Mouse (Mus musculus): ENCODE measurements at regions not wholly inside any gene's neighbourhood (a gene's known extent, or its start where the extent isn't known, plus 50 kb on each side); places are given as distances from the start of the nearest gene placed in this dataset.

- H3K36me3 ChIP-seq (replicated peaks; ENCODE audit: low read length), result no peaks in the 10 kb centered on the region
- H3K9me3 ChIP-seq, result peaks cover 82% of the 10 kb centered on the region
- no peaks in the 10 kb centered on the region for H3K27me3 ChIP-seq (replicated peaks)
- no peak for TF ChIP-seq FLI1 (IDR thresholded peaks at IDR 0.05; ENCODE audit: low read length)
- no peak for TF ChIP-seq GATA1 (IDR thresholded peaks at IDR 0.05; ENCODE audit: borderline replicate concordance, low read length)
- no peaks in the 10 kb centered on the region for H3K4me1 ChIP-seq
- no peak overlapping the region for H3K4me3 ChIP-seq (replicated peaks)
These were observed 646.0 kb upstream of the 3110018I06Rik start for GRCm38 (mm10) chr12:106842396-106842795.

GRCm38 (mm10) chr12:106851666-106852065 lies 636.8 kb upstream of the 3110018I06Rik start:
- no peaks in the 10 kb centered on the region for H3K27me3 ChIP-seq (replicated peaks)
- TF ChIP-seq FLI1 (IDR thresholded peaks at IDR 0.05; ENCODE audit: low read length) (no peak), GATA1 (IDR thresholded peaks at IDR 0.05; ENCODE audit: borderline replicate concordance, low read length) (no peak)
- no peaks in the 10 kb centered on the region for H3K36me3 ChIP-seq (replicated peaks; ENCODE audit: low read length)
- H3K4me1 ChIP-seq, result no peaks in the 10 kb centered on the region
- peaks cover 67% of the 10 kb centered on the region for H3K9me3 ChIP-seq
- H3K4me3 ChIP-seq (replicated peaks), result no peak overlapping the region

DNA sequence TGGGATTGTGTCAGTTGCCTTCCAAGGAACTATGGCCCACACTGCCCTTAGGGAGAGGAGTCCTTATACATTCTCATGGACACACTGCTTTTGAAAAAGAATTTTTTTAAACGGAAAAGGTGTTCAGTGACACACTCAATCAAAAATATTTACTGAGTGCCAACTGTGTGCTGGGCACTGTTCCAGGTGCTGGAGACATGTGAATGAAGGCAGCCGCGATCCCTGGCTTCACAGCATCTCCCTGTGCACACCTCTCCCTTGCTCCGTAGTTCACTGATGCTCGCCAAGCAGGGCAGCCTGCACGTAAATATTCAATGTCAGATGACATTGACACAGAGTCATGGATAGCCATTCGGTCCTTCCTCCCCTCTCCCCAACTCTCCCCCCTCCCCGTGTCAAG lies 635.7 kb upstream of the 3110018I06Rik start:
- TF ChIP-seq GATA1 (IDR thresholded peaks at IDR 0.05; ENCODE audit: borderline replicate concordance, low read length), result no peak
- no peak for TF ChIP-seq FLI1 (IDR thresholded peaks at IDR 0.05; ENCODE audit: low read length)
- Histone ChIP-seq H3K27me3 (replicated peaks) (no peaks in the 10 kb centered on the region), H3K4me1 (no peaks in the 10 kb centered on the region), H3K4me3 (replicated peaks) (peak overlapping the region; percentile 46), H3K36me3 (replicated peaks; ENCODE audit: low read length) (no peaks in the 10 kb centered on the region), H3K9me3 (peaks cover 69% of the 10 kb centered on the region)

GRCm38 (mm10) chr12:106853711-106854240 lies 634.7 kb upstream of the 3110018I06Rik start:
- Histone ChIP-seq H3K27me3 (replicated peaks) (no peaks in the 10 kb centered on the region), H3K4me1 (no peaks in the 10 kb centered on the region), H3K9me3 (peaks cover 70% of the 10 kb centered on the region), H3K36me3 (replicated peaks; ENCODE audit: low read length) (no peaks in the 10 kb centered on the region), H3K4me3 (replicated peaks) (no peak overlapping the region)
- no peak for TF ChIP-seq GATA1 (IDR thresholded peaks at IDR 0.05; ENCODE audit: borderline replicate concordance, low read length)
- TF ChIP-seq FLI1 (IDR thresholded peaks at IDR 0.05; ENCODE audit: low read length), result no peak

GRCm38 (mm10) chr12:106855520-106855919 lies 632.9 kb upstream of the 3110018I06Rik start:
- peaks cover 67% of the 10 kb centered on the region for H3K9me3 ChIP-seq
- no peak overlapping the region for H3K4me3 ChIP-seq (replicated peaks)
- no peaks in the 10 kb centered on the region for H3K27me3 ChIP-seq (replicated peaks)
- TF ChIP-seq FLI1 (IDR thresholded peaks at IDR 0.05; ENCODE audit: low read length) (no peak), GATA1 (IDR thresholded peaks at IDR 0.05; ENCODE audit: borderline replicate concordance, low read length) (no peak)
- H3K36me3 ChIP-seq (replicated peaks; ENCODE audit: low read length), result no peaks in the 10 kb centered on the region
- no peaks in the 10 kb centered on the region for H3K4me1 ChIP-seq

DNA sequence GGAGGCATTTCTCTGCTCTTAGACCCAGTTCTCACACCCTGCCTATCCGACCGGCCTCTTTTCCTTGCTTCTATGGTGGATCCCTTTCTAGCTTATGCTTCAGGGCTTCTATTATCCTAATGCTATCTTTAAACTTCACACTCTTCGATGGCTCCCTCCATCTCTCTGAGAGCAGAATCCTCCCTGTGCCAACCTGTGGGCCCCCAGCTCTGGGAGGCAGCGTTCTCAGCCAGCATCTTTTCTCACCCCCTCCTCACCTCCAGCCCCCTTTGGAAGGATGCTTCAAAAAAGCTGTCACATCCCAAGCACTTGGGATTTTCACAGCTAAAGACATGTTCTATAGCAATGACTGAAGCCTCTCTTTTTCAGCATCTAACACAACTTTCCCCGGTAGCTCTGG lies 626.8 kb upstream of the 3110018I06Rik start:
- Histone ChIP-seq H3K36me3 (replicated peaks; ENCODE audit: low read length) (no peaks in the 10 kb centered on the region), H3K9me3 (peaks cover 75% of the 10 kb centered on the region), H3K4me3 (replicated peaks) (no peak overlapping the region), H3K4me1 (no peaks in the 10 kb centered on the region), H3K27me3 (replicated peaks) (no peaks in the 10 kb centered on the region)
- TF ChIP-seq GATA1 (IDR thresholded peaks at IDR 0.05; ENCODE audit: borderline replicate concordance, low read length), result no peak
- no peak for TF ChIP-seq FLI1 (IDR thresholded peaks at IDR 0.05; ENCODE audit: low read length)

GRCm38 (mm10) chr12:106864076-106864475 lies 624.4 kb upstream of the 3110018I06Rik start:
- TF ChIP-seq FLI1 (IDR thresholded peaks at IDR 0.05; ENCODE audit: low read length) (no peak), GATA1 (IDR thresholded peaks at IDR 0.05; ENCODE audit: borderline replicate concordance, low read length) (no peak)
- no peak overlapping the region for H3K4me3 ChIP-seq (replicated peaks)
- H3K4me1 ChIP-seq, result no peaks in the 10 kb centered on the region
- peaks cover 78% of the 10 kb centered on the region for H3K9me3 ChIP-seq
- no peaks in the 10 kb centered on the region for H3K36me3 ChIP-seq (replicated peaks; ENCODE audit: low read length)
- no peaks in the 10 kb centered on the region for H3K27me3 ChIP-seq (replicated peaks)

GRCm38 (mm10) chr12:106868036-106868435 lies 620.4 kb upstream of the 3110018I06Rik start:
- Histone ChIP-seq H3K9me3 (peaks cover 73% of the 10 kb centered on the region), H3K27me3 (replicated peaks) (no peaks in the 10 kb centered on the region)

GRCm38 (mm10) chr12:106871481-106871880 lies 617.0 kb upstream of the 3110018I06Rik start:
- Histone ChIP-seq H3K9me3 (peaks cover 68% of the 10 kb centered on the region), H3K36me3 (replicated peaks; ENCODE audit: low read length) (no peaks in the 10 kb centered on the region), H3K27me3 (replicated peaks) (no peaks in the 10 kb centered on the region), H3K4me3 (replicated peaks) (peak overlapping the region; percentile 35), H3K4me1 (no peaks in the 10 kb centered on the region)
- TF ChIP-seq GATA1 (IDR thresholded peaks at IDR 0.05; ENCODE audit: borderline replicate concordance, low read length) (no peak), FLI1 (IDR thresholded peaks at IDR 0.05; ENCODE audit: low read length) (no peak)

More at GRCm38 (mm10) chr12:106868036-106868435, 620.4 kb upstream of the 3110018I06Rik start:
- no peaks in the 10 kb centered on the region for H3K36me3 ChIP-seq (replicated peaks; ENCODE audit: low read length)
- no peak overlapping the region for H3K4me3 ChIP-seq (replicated peaks)
- no peaks in the 10 kb centered on the region for H3K4me1 ChIP-seq
- TF ChIP-seq GATA1 (IDR thresholded peaks at IDR 0.05; ENCODE audit: borderline replicate concordance, low read length) (no peak), FLI1 (IDR thresholded peaks at IDR 0.05; ENCODE audit: low read length) (no peak)

DNA sequence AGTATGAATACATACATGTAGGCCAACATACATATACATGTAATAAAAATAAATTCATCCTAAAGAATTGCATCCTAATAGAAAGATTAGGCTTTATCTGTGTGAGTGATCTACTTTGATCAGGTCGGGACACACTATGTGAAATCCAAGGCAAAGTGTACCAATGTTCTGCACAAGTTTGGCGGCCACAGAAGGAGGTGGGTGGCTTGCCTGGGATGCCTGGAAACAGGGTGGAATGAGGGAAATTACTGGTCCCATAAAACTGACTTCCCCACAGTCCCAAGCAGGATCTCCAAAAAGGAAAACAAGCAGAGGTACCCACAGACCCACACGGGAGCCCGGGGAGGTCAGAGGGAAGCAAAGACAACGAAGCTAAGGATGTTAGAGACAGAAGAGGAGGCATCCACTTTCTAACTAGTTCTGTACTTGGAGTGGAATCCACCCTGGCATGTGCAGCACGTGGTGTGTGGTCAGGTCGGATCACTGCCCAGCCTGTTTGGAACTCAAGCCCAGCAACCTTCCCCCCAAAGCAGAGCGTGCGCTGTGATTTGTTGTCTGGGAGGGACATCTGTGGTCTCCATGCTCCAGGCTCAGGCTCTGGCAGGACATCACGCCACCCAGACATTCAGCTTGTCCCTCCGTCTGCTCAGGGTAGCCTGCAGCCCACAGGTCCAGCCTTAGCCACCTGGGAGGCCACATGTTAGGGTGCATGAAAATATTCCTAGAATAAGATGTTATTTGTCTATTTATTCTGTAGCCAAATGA lies 615.3 kb upstream of the 3110018I06Rik start:
- peaks cover 66% of the 10 kb centered on the region for H3K9me3 ChIP-seq
- H3K27me3 ChIP-seq (replicated peaks), result no peaks in the 10 kb centered on the region
- H3K4me1 ChIP-seq, result no peaks in the 10 kb centered on the region
- no peaks in the 10 kb centered on the region for H3K36me3 ChIP-seq (replicated peaks; ENCODE audit: low read length)
- H3K4me3 ChIP-seq (replicated peaks), result peak overlapping the region; percentile 21
- TF ChIP-seq GATA1 (IDR thresholded peaks at IDR 0.05; ENCODE audit: borderline replicate concordance, low read length), result no peak
- TF ChIP-seq FLI1 (IDR thresholded peaks at IDR 0.05; ENCODE audit: low read length), result no peak
